10 mouse cellular contexts compared by ENCODE assay signal in genomic region chr7:114301293-114301782, GRCm38 (mm10). TPM values are rescaled to one million over a fixed set of nuclear protein-coding genes. Genes with fewer than 3 reads are reported as not detected.
A peak's percentile ranks its signal among the peaks of the same experiment; 100 is the strongest.
DNase-seq lines count a peak whose midpoint lies in the region; ATAC-seq and TF ChIP-seq lines count a peak whose summit lies in the region.
"Had no signal": no experiment of that assay in that cellular context is flagged by ENCODE, and none has a peak within 500 bp of the region (broad histone marks: within the 10 kb centered on the region; RNA-seq: fewer than 3 reads in every experiment).

No protein-coding gene starts in this region.

- TF ChIP-seq CTCF in CH12.LX (conservative IDR thresholded peaks at IDR 0.05 in 1 of 2, IDR thresholded peaks at IDR 0.05 in 1 of 2; ENCODE audit: low read depth in 2 of 2, low read length in 2 of 2), result no peak

- dilution Hi-C loops in CH12.LX (cut with MboI; ENCODE audit: extremely low pct_ligation_motif_present, extremely low pct_unique_long_range_greater_than_20kb, low sequenced_read_pairs), result no loop called here

- no peaks in the 10 kb centered on the region for H3K27me3 ChIP-seq in liver, embryonic 12.5 days (replicated peaks)
- no peaks in the 10 kb centered on the region for H3K27me3 ChIP-seq in CH12.LX (replicated peaks)
- H3K27me3 ChIP-seq in hindbrain, embryonic 16.5 days (replicated peaks; ENCODE audit: control insufficient read depth, insufficient read depth, low read length), result no peaks in the 10 kb centered on the region
- H3K27me3 ChIP-seq: liver, embryonic 15.5 days; Patski had no signal

- in situ Hi-C loops in CH12.LX (cut with MboI; ENCODE audit: low pct_ligation_motif_present, low pct_unique_long_range_greater_than_20kb, low sequenced_read_pairs), result no loop called here

- H3K9me3 ChIP-seq in liver, embryonic 12.5 days (replicated peaks), result no peaks in the 10 kb centered on the region
- no peaks in the 10 kb centered on the region for H3K9me3 ChIP-seq in CH12.LX (replicated peaks; ENCODE audit: low read length)
- H3K9me3 ChIP-seq in hindbrain, embryonic 16.5 days (ENCODE audit: control insufficient read depth, low read length), result no peaks in the 10 kb centered on the region
- H3K9me3 ChIP-seq: liver, embryonic 15.5 days had no signal

- H3K79me2 ChIP-seq in CH12.LX (replicated peaks; ENCODE audit: control insufficient read depth, extremely low read depth, insufficient read depth, poor library complexity, severe bottlenecking), result no peaks in the 10 kb centered on the region

- H3K36me3 ChIP-seq in liver, embryonic 12.5 days, result no peaks in the 10 kb centered on the region
- H3K36me3 ChIP-seq in CH12.LX (replicated peaks in 1 of 2; ENCODE audit: control insufficient read depth in 1 of 2, insufficient read depth in 1 of 2, low read length in 1 of 2), result no peaks in the 10 kb centered on the region
- H3K36me3 ChIP-seq in hindbrain, embryonic 16.5 days (ENCODE audit: control insufficient read depth, insufficient read depth, low read length), result no peaks in the 10 kb centered on the region
- H3K36me3 ChIP-seq: liver, embryonic 15.5 days had no signal

- no peak; the same call in none of the 2 replicates for TF ChIP-seq RAD21 in CH12.LX (IDR thresholded peaks at IDR 0.05; ENCODE audit: low read depth, low read length)

- no peak for DNase-seq in liver
- peak; percentile 71 for DNase-seq in CH12.LX (ENCODE audit: extremely low read depth)
- no peak for DNase-seq in right cerebral cortex, postnatal 14 days
- DNase-seq: thymus, adult 2 months had no signal

- no peak overlapping the region for H3K4me2 ChIP-seq in liver, embryonic 12.5 days
- H3K4me2 ChIP-seq in CH12.LX (ENCODE audit: insufficient read depth, low read depth, poor library complexity, severe bottlenecking), result peak overlapping the region; percentile 86
- H3K4me2 ChIP-seq in hindbrain, embryonic 16.5 days (ENCODE audit: low read length), result no peak overlapping the region
- H3K4me2 ChIP-seq: liver, embryonic 15.5 days had no signal

- no peak overlapping the region for H3K9ac ChIP-seq in liver, embryonic 12.5 days
- H3K9ac ChIP-seq in CH12.LX (ENCODE audit: insufficient read depth, low read depth), result no peak overlapping the region
- H3K9ac ChIP-seq in hindbrain, embryonic 16.5 days (ENCODE audit: low read depth, low read length), result no peak overlapping the region
- H3K9ac ChIP-seq: liver, embryonic 15.5 days had no signal

- no peak overlapping the region for H3K4me3 ChIP-seq in liver, embryonic 12.5 days
- peak overlapping the region in 1 of 3 experiments; percentile 39 for H3K4me3 ChIP-seq in CH12.LX (replicated peaks in 1 of 3; ENCODE audit: low read depth in 2 of 3, low read length in 2 of 3, poor library complexity in 1 of 3)
- no peak overlapping the region for H3K4me3 ChIP-seq in hindbrain, embryonic 16.5 days (ENCODE audit: low read length)
- H3K4me3 ChIP-seq: liver, embryonic 15.5 days had no signal

- 29% methylated on average over 4 of the region's 4 CpGs for WGBS in liver, embryonic 12.5 days (ENCODE audit: insufficient replicate concordance)
- 82% methylated on average over 4 of the region's 4 CpGs for WGBS in hindbrain, embryonic 16.5 days

- no peaks in the 10 kb centered on the region for H3K4me1 ChIP-seq in liver, embryonic 12.5 days
- H3K4me1 ChIP-seq in CH12.LX (ENCODE audit: control insufficient read depth in 1 of 2, insufficient read depth in 2 of 2), result peaks cover 31 to 49% of the 10 kb centered on the region in 2 experiments
- H3K4me1 ChIP-seq in hindbrain, embryonic 16.5 days (ENCODE audit: control insufficient read depth, insufficient read depth, low read depth, low read length), result no peaks in the 10 kb centered on the region
- H3K4me1 ChIP-seq: liver, embryonic 15.5 days had no signal

- no peak overlapping the region for H3K27ac ChIP-seq in liver, embryonic 12.5 days
- peak overlapping the region; percentile 84 for H3K27ac ChIP-seq in CH12.LX (ENCODE audit: insufficient read depth, low read depth)
- H3K27ac ChIP-seq in hindbrain, embryonic 16.5 days (ENCODE audit: low read depth, low read length), result no peak overlapping the region
- H3K27ac ChIP-seq: liver, embryonic 15.5 days had no signal

- peak; percentile 91 for TF ChIP-seq EP300 in CH12.LX (IDR thresholded peaks at IDR 0.05; ENCODE audit: low read length)

- ATAC-seq in liver, embryonic 12.5 days, result 0 out of 2 replicates have a peak, but pooled peaks have one; percentile 32
- ATAC-seq in common myeloid progenitor, adult 5-6 weeks (replicated peaks; ENCODE audit: low read depth, poor library complexity, severe bottlenecking), result peak; percentile 87
- peak; percentile 79 for ATAC-seq in neutrophil, adult 5-6 weeks (ENCODE audit: extremely low read depth, insufficient number of reproducible peaks, low FRiP score, poor library complexity, severe bottlenecking)
- ATAC-seq in hindbrain, embryonic 16.5 days, result no peak
- ATAC-seq: Patski had no signal

- no peak for TF ChIP-seq POLR2A in CH12.LX (IDR thresholded peaks at IDR 0.05; ENCODE audit: low read depth, low read length)

TF ChIP-seq in CH12.LX, 34 proteins besides CTCF, POLR2A, EP300 and RAD21 (continues in another document):
- TF ChIP-seq CHD1 (IDR thresholded peaks at IDR 0.05; ENCODE audit: low read depth, low read length) (no peak), ZNF384 (IDR thresholded peaks at IDR 0.05; ENCODE audit: low read depth, low read length) (no peak), ELF1 (IDR thresholded peaks at IDR 0.05; ENCODE audit: low read depth, low read length) (no peak), SMC3 (IDR thresholded peaks at IDR 0.05; ENCODE audit: low read depth, low read length) (no peak), TBP (conservative IDR thresholded peaks at IDR 0.05; ENCODE audit: low read depth, low read length) (0 out of 2 replicates have a peak, but pooled peaks have one; percentile 0), KAT2A (IDR thresholded peaks at IDR 0.05; ENCODE audit: insufficient replicate concordance, low read length) (no peak), MEF2A (IDR thresholded peaks at IDR 0.05; ENCODE audit: borderline replicate concordance, low read depth, low read length) (peak; percentile 95), TCF12 (IDR thresholded peaks at IDR 0.05; ENCODE audit: low read depth, low read length) (peak; percentile 72), JUN (IDR thresholded peaks at IDR 0.05; ENCODE audit: insufficient read depth, low read depth, low read length) (peak; percentile 59), MXI1 (IDR thresholded peaks at IDR 0.05; ENCODE audit: low read depth, low read length) (peak; percentile 25; the same call in 1 of the 2 replicates), JUND (conservative IDR thresholded peaks at IDR 0.05; ENCODE audit: low read depth, low read length) (peak; percentile 38; the same call in 1 of the 2 replicates), ETS1 (conservative IDR thresholded peaks at IDR 0.05; ENCODE audit: low read depth, low read length) (peak; percentile 82), GABPA (IDR thresholded peaks at IDR 0.05; ENCODE audit: insufficient replicate concordance, low read depth, low read length) (no peak), NRF1 (IDR thresholded peaks at IDR 0.05; ENCODE audit: low read depth, low read length) (no peak), HCFC1 (IDR thresholded peaks at IDR 0.05; ENCODE audit: low read depth, low read length) (no peak), BHLHE40 (IDR thresholded peaks at IDR 0.05; ENCODE audit: low read depth, low read length) (peak; percentile 72), UBTF (IDR thresholded peaks at IDR 0.05; ENCODE audit: low read depth, low read length) (no peak), MAFK (IDR thresholded peaks at IDR 0.05; ENCODE audit: insufficient replicate concordance, low read length) (peak; percentile 72; the same call in 1 of the 2 replicates), ZMIZ1 (IDR thresholded peaks at IDR 0.05; ENCODE audit: low read depth, low read length) (no peak), MAZ (IDR thresholded peaks at IDR 0.05; ENCODE audit: low read depth, low read length) (no peak), ZC3H11A (IDR thresholded peaks at IDR 0.05; ENCODE audit: low read depth, low read length) (no peak), SIN3A (IDR thresholded peaks at IDR 0.05; ENCODE audit: low read length) (no peak; the same call in 1 of the 2 replicates), IRF4 (IDR thresholded peaks at IDR 0.05; ENCODE audit: low read depth, low read length) (peak; percentile 90), MYC (IDR thresholded peaks at IDR 0.05; ENCODE audit: low read depth, low read length) (peak; percentile 63), PAX5 (IDR thresholded peaks at IDR 0.05; ENCODE audit: low read length) (no peak), POLR2AphosphoS2 (IDR thresholded peaks at IDR 0.05; ENCODE audit: low read depth, low read length) (no peak), USF2 (conservative IDR thresholded peaks at IDR 0.05; ENCODE audit: low read depth, low read length) (peak; percentile 59), RCOR1 (conservative IDR thresholded peaks at IDR 0.05; ENCODE audit: low read depth, low read length) (no peak), ZKSCAN1 (IDR thresholded peaks at IDR 0.05; ENCODE audit: borderline replicate concordance, low read depth, low read length) (no peak), USF1 (IDR thresholded peaks at IDR 0.05; ENCODE audit: low read depth, low read length) (peak; percentile 71), CHD2 (IDR thresholded peaks at IDR 0.05; ENCODE audit: low read length) (0 out of 2 replicates have a peak, but pooled peaks have one; percentile 17), NELFE (IDR thresholded peaks at IDR 0.05; ENCODE audit: low read depth, low read length) (no peak), E2F4 (IDR thresholded peaks at IDR 0.05; ENCODE audit: insufficient replicate concordance, low read depth, low read length) (no peak)

RNA-seq across cellular contexts. Expression of gene Psma1, which starts 25.4 kb away (rescaled TPM):
- 336 and 348 TPM in 2 replicates for polyA plus RNA-seq in liver, embryonic 12.5 days (2016; fragmentation: Nextera tagmentation; extraction: Ambion mirVana)
- 297 and 340 TPM in 2 replicates for total RNA-seq in CH12.LX (2012; rRNA removed)
- total RNA-seq in CH12.LX (2014; rRNA removed), result 706 and 745 TPM in 2 replicates
- 372 and 393 TPM in 2 replicates for polyA plus RNA-seq in CH12.LX (2012; ENCODE audit: insufficient read length, low read depth)
- 295 and 333 TPM in 2 replicates for total RNA-seq in common myeloid progenitor, adult 5-6 weeks (2017)
- 119 and 137 TPM in 2 replicates for total RNA-seq in neutrophil, adult 5-6 weeks (2017)
- polyA plus RNA-seq in hindbrain, embryonic 16.5 days (2015; fragmentation: Nextera tagmentation; extraction: Ambion mirVana), result 340 and 357 TPM in 2 replicates

RNA-seq across cellular contexts. Expression of gene Copb1, which starts 46.8 kb away (rescaled TPM):
- 63.4 and 64.4 TPM in 2 replicates for polyA plus RNA-seq in liver, embryonic 12.5 days (2016; fragmentation: Nextera tagmentation; extraction: Ambion mirVana)
- total RNA-seq in CH12.LX (2012; rRNA removed), result 71.0 and 74.2 TPM in 2 replicates
- 154 and 158 TPM in 2 replicates for total RNA-seq in CH12.LX (2014; rRNA removed)
- 101 and 114 TPM in 2 replicates for polyA plus RNA-seq in CH12.LX (2012; ENCODE audit: insufficient read length, low read depth)
- 93.3 and 101 TPM in 2 replicates for total RNA-seq in common myeloid progenitor, adult 5-6 weeks (2017)
- 66.5 and 83.9 TPM in 2 replicates for total RNA-seq in neutrophil, adult 5-6 weeks (2017)
- polyA plus RNA-seq in hindbrain, embryonic 16.5 days (2015; fragmentation: Nextera tagmentation; extraction: Ambion mirVana), result 86.6 and 92.8 TPM in 2 replicates
